Mouse (Mus musculus) NIH3T3 (cell line): ENCODE results near the gene Iqch.
A peak's percentile ranks its signal among the peaks of the same experiment; 100 is the strongest.
"Not testable (repeated sequence)": the region's sequence is repeated elsewhere in the genome, so short reads cannot be mapped to it uniquely, and the experiment has no call there.

Source experiments
- DNase-seq: peaks from one replicate; pipeline ENCODE4 v3.0.0-alpha.2; 2012; ENCODE audit warnings: low read depth

The Iqch gene

GRCm38 (mm10) chr9:63563436-63563835 lies 38.9 kb downstream of the Iqch start:
- no peak for DNase-seq

- no peak for DNase-seq
These were observed 40.4 kb downstream of the Iqch start for GRCm38 (mm10) chr9:63561931-63562330.

- no peak for DNase-seq
These were observed 45.4 kb downstream of the Iqch start for GRCm38 (mm10) chr9:63556933-63557332.

- DNase-seq: no peak
These were observed 46.0 kb downstream of the Iqch start for GRCm38 (mm10) chr9:63556316-63556715.

- peak; percentile 35 for DNase-seq
These were observed 46.8 kb downstream of the Iqch start for GRCm38 (mm10) chr9:63555460-63555990.

- DNase-seq: no peak
These were observed 48.7 kb downstream of the Iqch start for GRCm38 (mm10) chr9:63553628-63554027.

- not testable (repeated sequence) for DNase-seq
These were observed 51.6 kb downstream of the Iqch start for GRCm38 (mm10) chr9:63550701-63551100.

- no peak for DNase-seq
These were observed 53.3 kb downstream of the Iqch start for GRCm38 (mm10) chr9:63548966-63549365.

GRCm38 (mm10) chr9:63541926-63542325 lies 60.4 kb downstream of the Iqch start:
- DNase-seq: no peak

- no peak for DNase-seq
These were observed 61.0 kb downstream of the Iqch start for GRCm38 (mm10) chr9:63541301-63541700.

GRCm38 (mm10) chr9:63537489-63537888 lies 64.8 kb downstream of the Iqch start:
- peak; percentile 5 for DNase-seq

GRCm38 (mm10) chr9:63535042-63535441 lies 67.3 kb downstream of the Iqch start:
- DNase-seq: no peak

GRCm38 (mm10) chr9:63534371-63534780 lies 67.9 kb downstream of the Iqch start:
- DNase-seq: no peak

- no peak for DNase-seq
These were observed 69.2 kb downstream of the Iqch start for GRCm38 (mm10) chr9:63532966-63533711.

GRCm38 (mm10) chr9:63523937-63524253 lies 78.4 kb downstream of the Iqch start:
- DNase-seq: no peak

- DNase-seq: no peak
These were observed 78.9 kb downstream of the Iqch start for GRCm38 (mm10) chr9:63523251-63523936.

- no peak for DNase-seq
These were observed 89.4 kb downstream of the Iqch start for GRCm38 (mm10) chr9:63512851-63513250.

GRCm38 (mm10) chr9:63511034-63511433 lies 91.3 kb downstream of the Iqch start:
- DNase-seq: peak; percentile 5

GRCm38 (mm10) chr9:63507110-63507509 lies 95.2 kb downstream of the Iqch start:
- DNase-seq: no peak

GRCm38 (mm10) chr9:63503890-63504289 lies 98.4 kb downstream of the Iqch start:
- DNase-seq: no peak

GRCm38 (mm10) chr9:63501516-63501915 lies 100.8 kb downstream of the Iqch start:
- peak; percentile 5 for DNase-seq

GRCm38 (mm10) chr9:63499912-63500311 lies 102.4 kb downstream of the Iqch start:
- DNase-seq: no peak

GRCm38 (mm10) chr9:63495786-63496185 lies 106.5 kb downstream of the Iqch start:
- DNase-seq: no peak
